Mouse (Mus musculus) intestine, embryonic 14.5 days (tissue): ENCODE results near the gene Caly. TPM values are rescaled to one million over a fixed set of nuclear protein-coding genes. Genes with fewer than 3 reads are reported as not detected.

ENCODE experiments used
- ATAC-seq: fragments of 200-750 bp; cut with Nextera tagmentation; replicated peaks from 2 replicates; pipeline ENCODE4 v1.8.0; 2017; ENCODE audit warnings: low read depth, moderate number of reproducible peaks, moderate TSS enrichment, moderate library complexity; ENCODE audit not compliant: low FRiP score, low TSS enrichment
- DNase-seq: peaks from one replicate; pipeline ENCODE4 v3.0.0-alpha.2; 2018; ENCODE audit warnings: low spot score
- H3K27ac ChIP-seq: fragments of 300-500 bp; sonication (generic); 2 replicates; pipeline ENCODE4 v1.5.1; 2014; ENCODE audit warnings: low read depth, mild to moderate bottlenecking, control low read depth
- H3K27me3 ChIP-seq: fragments of 300-500 bp; sonication (generic); replicated peaks from 2 replicates; pipeline ENCODE4 v1.6.1; 2014; ENCODE audit warnings: low read length, control low read depth; ENCODE audit not compliant: control insufficient read depth, insufficient read depth
- H3K36me3 ChIP-seq: fragments of 300-500 bp; sonication (generic); 2 replicates; pipeline ENCODE4 v1.6.1; 2014; ENCODE audit warnings: low read length, control low read depth; ENCODE audit not compliant: control insufficient read depth, insufficient read depth
- H3K4me1 ChIP-seq: fragments of 300-500 bp; sonication (generic); replicated peaks from 2 replicates; pipeline ENCODE4 v1.6.1; 2014; ENCODE audit warnings: low read length, control low read depth, mixed read lengths; ENCODE audit not compliant: control insufficient read depth, insufficient read depth
- H3K4me2 ChIP-seq: fragments of 300-500 bp; sonication (generic); 2 replicates; pipeline ENCODE4 v1.6.1; 2014; ENCODE audit warnings: low read length
- H3K4me3 ChIP-seq: fragments of 300-500 bp; sonication (generic); 2 replicates; pipeline ENCODE4 v1.5.1; 2014; ENCODE audit warnings: low read depth, low read length, control low read depth, mixed read lengths
- H3K9ac ChIP-seq: fragments of 300-500 bp; sonication (generic); 2 replicates; pipeline ENCODE4 v1.6.1; 2014; ENCODE audit warnings: mild to moderate bottlenecking, low read length
- H3K9me3 ChIP-seq: fragments of 300-500 bp; sonication (generic); 2 replicates; pipeline ENCODE4 v1.6.1; 2016; ENCODE audit warnings: low read length, control low read depth; ENCODE audit not compliant: control insufficient read depth
- WGBS: fragments of 180-500 bp; shearing (Covaris S2); extraction: QIAGEN DNeasy Blood & Tissue Kit; methylation state at CpG from one replicate; pipeline ENCODE4 v1.1.7; 2014; 5-methylcytosine and 5-hydroxymethylcytosine counted together
- polyA plus RNA-seq: library from polyadenylated mRNA; unstranded; fragments of >200 nt; fragmentation: Nextera tagmentation; extraction: Ambion mirVana; gene quantifications from 2 replicates; pipeline ENCODE4 v1.2.1, GENCODE M21; 2014

Gene Caly
- polyA plus RNA-seq: 2.8 and 3.5 TPM in 2 replicates

DNA sequence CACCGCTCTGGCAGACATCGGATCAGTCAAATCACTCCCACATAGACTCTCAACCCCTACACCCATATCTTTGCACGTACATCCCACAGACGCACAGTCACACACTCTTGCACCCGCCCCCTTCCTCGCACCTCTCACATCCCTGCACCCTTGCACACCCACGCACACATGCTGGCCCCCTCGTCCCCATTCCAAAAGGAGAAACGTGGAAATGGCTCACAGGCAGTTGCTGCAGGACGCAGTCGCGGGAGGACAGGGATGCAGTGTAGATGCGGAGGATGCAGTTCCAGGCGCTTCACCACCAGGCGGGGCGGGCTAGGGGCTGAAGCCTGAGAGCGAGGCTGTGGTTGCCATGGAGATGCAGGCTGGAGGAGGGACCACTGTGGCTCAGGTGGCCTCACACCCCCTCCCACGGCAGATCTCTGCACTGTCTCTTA is at the start of gene Caly:
Caly (minus strand) TSS at position 307 of the 437 bp plus-strand sequence.
- WGBS: 6% methylated on average over 18 of the region's 18 CpGs
- no peak within 1 kb of the TSS for H3K4me2 ChIP-seq
- ATAC-seq (peak; percentile 23; the same call in 1 of the 2 replicates), DNase-seq (peak; percentile 70)
- H3K27ac ChIP-seq: no peak within 1 kb of the TSS
- peaks cover 38% of the 10 kb centered on the region for H3K27me3 ChIP-seq
- no peaks in the 10 kb centered on the region for H3K36me3 ChIP-seq
- no peak within 1 kb of the TSS for H3K9ac ChIP-seq
- peaks cover 3% of the 10 kb centered on the region; the same call in 1 of the 2 replicates for H3K4me1 ChIP-seq
- H3K4me3 ChIP-seq: no peak within 1 kb of the TSS
- no peaks in the 10 kb centered on the region for H3K9me3 ChIP-seq

DNA sequence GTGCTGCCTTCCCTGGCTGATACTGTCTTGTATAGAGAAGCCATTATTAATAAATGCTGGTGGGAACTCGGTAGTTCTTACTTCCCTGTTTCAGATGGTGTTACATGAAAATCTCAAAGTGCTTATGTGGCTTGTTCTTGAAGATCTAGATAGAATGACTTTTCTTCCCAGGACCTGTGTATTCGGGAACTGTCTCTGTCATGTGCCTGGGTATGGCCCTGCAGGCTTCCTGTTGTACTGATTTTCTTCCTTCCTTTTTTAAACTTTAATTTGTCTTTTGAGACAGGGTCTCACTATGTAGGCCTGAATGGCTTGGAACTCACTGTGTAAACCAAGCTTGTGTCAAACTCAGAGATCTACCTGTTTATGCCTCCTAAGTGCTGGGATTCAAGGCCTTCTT is 45.6 kb upstream of the Caly start:
- H3K27ac ChIP-seq: no peak overlapping the region
- no peak overlapping the region for H3K4me2 ChIP-seq
- H3K27me3 ChIP-seq: no peaks in the 10 kb centered on the region
- peaks cover 6% of the 10 kb centered on the region; the same call in 1 of the 2 replicates for H3K4me1 ChIP-seq
- WGBS: 80% methylated on average over 2 of the region's 2 CpGs
- H3K4me3 ChIP-seq: no peak overlapping the region
- H3K9ac ChIP-seq: no peak overlapping the region
- ATAC-seq (no peak), DNase-seq (no peak)
- no peaks in the 10 kb centered on the region for H3K9me3 ChIP-seq
- peaks cover 19% of the 10 kb centered on the region for H3K36me3 ChIP-seq

DNA sequence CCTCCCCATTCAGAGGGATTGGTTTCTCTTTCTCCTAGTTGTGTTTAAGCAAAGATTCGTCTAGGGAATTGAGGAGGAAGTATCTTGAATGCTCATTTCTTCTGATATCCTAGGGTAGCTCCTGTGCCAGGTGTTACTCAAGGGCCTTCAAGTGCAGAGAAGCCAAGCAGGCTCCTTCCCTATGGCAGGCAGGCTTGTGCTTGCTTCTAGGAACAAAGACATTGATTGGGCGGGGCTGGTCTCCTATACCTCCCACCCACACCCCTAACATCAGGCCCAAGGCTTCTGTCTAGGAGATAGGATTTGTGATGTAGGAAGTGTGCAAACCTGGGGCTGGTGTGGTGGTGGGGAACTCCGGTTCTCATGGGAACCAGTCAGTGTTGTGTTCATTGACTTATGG is 44.6 kb upstream of the Caly start:
- Histone ChIP-seq H3K4me2 (peak overlapping the region; percentile 25), H3K9me3 (no peaks in the 10 kb centered on the region), H3K36me3 (peaks cover 19% of the 10 kb centered on the region), H3K4me1 (peaks cover 6% of the 10 kb centered on the region; the same call in 1 of the 2 replicates), H3K27me3 (no peaks in the 10 kb centered on the region), H3K9ac (no peak overlapping the region), H3K27ac (no peak overlapping the region), H3K4me3 (no peak overlapping the region)
- no peak for DNase-seq
- WGBS: 83% methylated on average over 3 of the region's 3 CpGs
- no peak for ATAC-seq

DNA sequence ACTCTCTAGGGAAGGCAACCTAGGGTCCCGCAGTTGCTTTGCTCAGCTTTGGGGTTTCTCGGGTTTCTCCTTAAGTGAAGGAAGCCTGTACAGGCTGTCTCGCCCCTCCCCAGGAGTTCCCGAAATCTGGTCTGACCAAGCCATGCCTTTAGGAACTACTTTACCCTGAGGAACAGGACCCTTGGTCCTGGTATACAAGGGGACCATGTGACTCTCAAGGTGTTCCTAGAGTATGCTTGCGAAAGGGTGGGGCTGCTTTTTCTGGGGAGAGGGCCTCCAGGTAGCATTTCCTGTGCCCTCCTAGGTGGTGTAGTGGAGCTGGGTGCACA is 43.6 kb upstream of the Caly start:
- peaks cover 6% of the 10 kb centered on the region; the same call in 1 of the 2 replicates for H3K4me1 ChIP-seq
- peaks cover 19% of the 10 kb centered on the region for H3K36me3 ChIP-seq
- peak overlapping the region; percentile 81 for H3K4me3 ChIP-seq
- peak overlapping the region; percentile 77 for H3K9ac ChIP-seq
- H3K9me3 ChIP-seq: no peaks in the 10 kb centered on the region
- ATAC-seq (peak; percentile 38), DNase-seq (no peak)
- WGBS: 3% methylated on average over 5 of the region's 5 CpGs
- H3K4me2 ChIP-seq: peak overlapping the region; percentile 74
- no peaks in the 10 kb centered on the region for H3K27me3 ChIP-seq
- peak overlapping the region; percentile 73 for H3K27ac ChIP-seq

DNA sequence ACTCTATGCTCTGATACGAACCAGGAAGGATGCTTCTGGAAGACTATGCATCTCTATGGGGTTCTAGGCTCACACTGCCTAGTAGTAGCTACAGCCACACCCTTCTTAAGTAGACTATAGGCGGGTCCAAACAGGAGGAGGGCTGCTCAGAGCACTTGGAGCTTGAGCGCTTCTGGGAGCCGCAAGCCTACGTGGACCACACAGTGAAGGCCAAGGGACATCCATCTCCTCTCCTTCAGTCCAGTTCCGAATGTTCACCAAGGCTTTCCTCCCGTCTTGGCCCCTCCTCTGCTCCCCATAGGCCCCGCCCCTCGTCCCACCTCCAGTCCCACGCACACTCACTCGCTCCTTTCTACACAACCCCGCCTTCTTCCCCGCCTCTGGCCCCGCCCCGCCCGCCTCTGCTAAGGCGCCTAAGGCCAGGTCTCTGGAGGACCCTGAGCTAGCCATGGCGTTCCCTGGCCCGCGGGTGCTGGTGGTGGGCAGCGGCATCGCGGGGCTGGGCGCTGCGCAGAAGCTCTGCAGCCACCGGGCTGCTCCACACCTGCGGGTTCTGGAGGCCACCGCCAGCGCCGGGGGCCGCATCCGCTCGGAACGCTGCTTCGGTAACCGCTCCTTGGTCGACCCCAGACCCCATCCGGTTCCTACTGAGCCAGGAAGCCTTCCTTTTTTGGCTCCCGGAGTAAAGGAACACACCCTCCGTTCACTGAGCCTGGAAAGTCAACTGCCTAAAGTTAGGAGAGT is 43.1 kb upstream of the Caly start:
- DNase-seq (peak; percentile 96), ATAC-seq (peak; percentile 96)
- peak overlapping the region; percentile 74 for H3K4me2 ChIP-seq
- peak overlapping the region; percentile 81 for H3K4me3 ChIP-seq
- H3K4me1 ChIP-seq: peaks cover 6% of the 10 kb centered on the region; the same call in 1 of the 2 replicates
- H3K9ac ChIP-seq: peak overlapping the region; percentile 77
- H3K36me3 ChIP-seq: peaks cover 14% of the 10 kb centered on the region
- no peaks in the 10 kb centered on the region for H3K27me3 ChIP-seq
- WGBS: under 1% methylated on average over 40 of the region's 40 CpGs
- H3K27ac ChIP-seq: peak overlapping the region; percentile 73
- no peaks in the 10 kb centered on the region for H3K9me3 ChIP-seq

DNA sequence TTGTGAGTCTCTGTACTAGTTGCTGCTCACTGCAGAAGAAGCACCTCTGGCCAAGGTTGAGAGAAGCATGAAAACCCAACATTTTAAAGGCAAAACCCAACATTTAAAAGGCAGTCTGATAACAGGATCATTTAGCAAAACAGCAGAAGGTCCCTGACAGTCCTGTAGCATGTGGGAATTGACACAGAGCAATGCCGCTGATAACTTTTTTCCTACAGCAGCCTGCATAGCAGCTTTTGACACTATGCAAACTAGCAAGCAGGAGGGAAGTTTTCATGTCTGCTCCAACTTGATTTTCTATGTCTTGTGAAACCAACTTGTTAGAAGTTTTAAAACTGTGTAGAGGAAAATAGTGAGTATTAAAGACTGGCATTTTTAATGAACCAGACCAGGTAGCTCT is 42.0 kb upstream of the Caly start:
- DNase-seq (no peak), ATAC-seq (no peak)
- Histone ChIP-seq H3K4me2 (no peak overlapping the region), H3K4me3 (no peak overlapping the region), H3K27ac (no peak overlapping the region), H3K4me1 (peaks cover 6% of the 10 kb centered on the region; the same call in 1 of the 2 replicates), H3K27me3 (no peaks in the 10 kb centered on the region), H3K9me3 (no peaks in the 10 kb centered on the region), H3K36me3 (peaks cover 5% of the 10 kb centered on the region), H3K9ac (no peak overlapping the region)
- WGBS: 92% methylated on average over 1 of the region's 1 CpGs

DNA sequence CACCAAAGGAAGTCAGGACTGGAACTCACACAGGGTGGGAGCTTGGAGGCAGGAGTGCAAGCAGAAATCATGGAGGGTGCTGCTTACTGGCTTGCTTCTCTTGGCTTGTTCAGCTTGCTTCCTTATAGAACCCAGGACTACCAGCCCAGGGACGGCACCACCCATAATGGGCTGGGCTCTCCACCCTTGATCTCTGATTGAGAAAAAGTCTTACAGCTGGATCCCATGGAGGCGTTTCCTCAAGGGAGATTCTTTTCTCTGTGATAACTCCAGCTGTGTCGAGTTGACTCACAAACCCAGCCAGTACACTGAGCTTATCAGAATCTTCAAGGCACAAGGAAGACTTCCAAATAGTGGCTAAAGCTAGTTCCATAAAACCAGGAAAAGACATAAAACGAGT is 40.4 kb upstream of the Caly start:
- ATAC-seq: no peak

DNA sequence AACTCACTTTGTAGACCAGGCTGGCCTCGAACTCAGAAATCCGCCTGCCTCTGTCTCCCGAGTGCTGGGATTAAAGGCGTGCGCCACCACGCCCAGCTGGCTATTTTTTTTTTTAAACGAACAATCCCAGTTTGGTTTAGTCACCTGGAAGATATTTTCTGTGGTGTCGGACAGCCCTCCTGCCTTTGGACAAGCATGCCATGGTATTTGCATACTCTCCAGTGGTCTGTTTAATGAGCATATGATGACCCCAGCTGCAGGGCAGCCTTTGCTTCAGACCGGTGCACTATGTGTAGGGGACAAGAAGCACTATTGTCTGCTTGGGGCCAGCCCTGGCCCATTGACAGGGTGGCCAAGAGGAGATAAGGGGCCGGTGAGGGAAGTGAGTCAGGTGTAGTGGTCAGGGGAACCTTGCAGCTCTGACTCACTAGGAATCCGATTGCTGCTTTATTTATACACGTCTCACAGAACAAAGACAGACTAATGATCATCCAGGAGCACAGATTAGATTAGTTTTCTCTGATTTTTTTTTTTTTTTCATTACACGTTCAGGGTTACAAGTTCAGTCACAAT is 39.1 kb upstream of the Caly start:
- 73% methylated on average over 13 of the region's 13 CpGs for WGBS
- Histone ChIP-seq H3K4me3 (no peak overlapping the region), H3K9ac (no peak overlapping the region), H3K4me1 (peaks cover 4% of the 10 kb centered on the region; the same call in 1 of the 2 replicates), H3K36me3 (no peaks in the 10 kb centered on the region), H3K27me3 (no peaks in the 10 kb centered on the region), H3K27ac (no peak overlapping the region), H3K9me3 (no peaks in the 10 kb centered on the region), H3K4me2 (no peak overlapping the region)
- ATAC-seq: no peak
- no peak for DNase-seq

More for the DNA sequence above, 40.4 kb upstream of the Caly start:
- Histone ChIP-seq H3K36me3 (no peaks in the 10 kb centered on the region), H3K4me3 (no peak overlapping the region), H3K27me3 (no peaks in the 10 kb centered on the region), H3K9me3 (no peaks in the 10 kb centered on the region), H3K9ac (no peak overlapping the region), H3K4me1 (peaks cover 6% of the 10 kb centered on the region; the same call in 1 of the 2 replicates), H3K4me2 (no peak overlapping the region), H3K27ac (no peak overlapping the region)
- DNase-seq: peak; percentile 53
- 33% methylated on average over 4 of the region's 4 CpGs for WGBS
